Mouse (Mus musculus): Measurements from ENCODE around the gene Rita1. TPM values are rescaled to one million over a fixed set of nuclear protein-coding genes. Genes with fewer than 3 reads are reported as not detected.
A peak's percentile ranks its signal among the peaks of the same experiment; 100 is the strongest.

The Rita1 gene
- polyA plus RNA-seq, 1 experiment from 2014 or later: 13.4 TPM

- H3K36me3 ChIP-seq (ENCODE audit: control insufficient read depth, insufficient read depth, low read length): peaks cover 4% of the 10 kb centered on the region; the same call in 1 of the 2 replicates
- 14% methylated on average over 9 of the region's 9 CpGs for WGBS
- no peaks in the 10 kb centered on the region for H3K27me3 ChIP-seq (ENCODE audit: control insufficient read depth, insufficient read depth, low read length)
- no peak for ATAC-seq (ENCODE audit: insufficient read depth, low FRiP score)
- 0 out of 2 replicates have a peak, but pooled peaks cover 8% of the 10 kb centered on the region for H3K9me3 ChIP-seq (replicated peaks; ENCODE audit: control insufficient read depth, low read length)
- H3K4me1 ChIP-seq (ENCODE audit: control insufficient read depth, insufficient read depth, low read length): peaks cover 22% of the 10 kb centered on the region
- H3K27ac ChIP-seq (ENCODE audit: low read length): peak overlapping the region; percentile 34
- peak overlapping the region; percentile 78 for H3K4me3 ChIP-seq (replicated peaks; ENCODE audit: low read length)
- peak overlapping the region; percentile 89 for H3K9ac ChIP-seq (ENCODE audit: low read length)
- H3K4me2 ChIP-seq (ENCODE audit: low read depth, low read length): peak overlapping the region; percentile 88
These were observed 24.8 kb downstream of the Rita1 start for GRCm38 (mm10) chr5:120587616-120587926.

DNA sequence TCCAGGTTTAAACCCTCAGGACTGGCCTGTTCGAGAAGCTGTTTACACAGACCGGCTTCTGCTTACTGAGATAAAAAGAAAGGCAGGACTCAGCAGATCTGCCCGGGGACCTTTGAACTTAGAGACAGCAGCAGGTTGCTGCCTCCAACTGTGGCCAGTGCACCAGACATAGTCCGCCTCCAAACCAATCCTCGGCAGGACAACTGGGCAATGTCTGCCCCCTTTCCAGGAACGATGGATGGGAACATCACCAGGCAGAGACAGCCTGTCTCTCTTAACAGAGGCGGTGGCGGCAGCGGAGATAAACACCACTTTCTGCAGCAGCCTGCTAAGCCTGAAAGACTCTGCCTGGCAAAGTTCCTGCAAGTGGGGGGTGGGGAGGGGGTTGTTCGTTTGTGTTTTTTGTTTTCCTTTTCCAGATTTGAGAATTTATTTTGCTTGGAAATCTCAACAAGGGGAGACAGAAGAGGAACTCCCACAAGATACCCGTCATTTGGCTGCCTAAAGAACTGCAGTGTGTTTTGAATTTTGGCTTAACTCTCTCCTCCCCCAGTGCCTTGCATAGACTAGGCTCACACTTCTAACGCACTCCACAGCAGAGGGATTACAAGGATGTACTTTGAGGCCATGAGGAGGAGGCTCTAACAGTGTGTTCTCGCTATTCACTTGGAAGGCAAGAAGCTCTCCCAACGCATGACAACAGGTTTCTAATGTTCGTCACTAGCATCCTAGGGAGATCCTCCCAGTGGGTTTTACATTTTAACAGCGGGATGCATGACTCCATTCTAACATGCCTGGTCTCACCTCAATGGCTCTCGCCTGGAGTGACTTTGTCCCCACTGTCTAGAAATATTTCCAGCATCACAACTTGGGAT, 25.4 kb downstream of the Rita1 start:
- H3K9ac ChIP-seq (ENCODE audit: low read length): peak overlapping the region; percentile 89

DNA sequence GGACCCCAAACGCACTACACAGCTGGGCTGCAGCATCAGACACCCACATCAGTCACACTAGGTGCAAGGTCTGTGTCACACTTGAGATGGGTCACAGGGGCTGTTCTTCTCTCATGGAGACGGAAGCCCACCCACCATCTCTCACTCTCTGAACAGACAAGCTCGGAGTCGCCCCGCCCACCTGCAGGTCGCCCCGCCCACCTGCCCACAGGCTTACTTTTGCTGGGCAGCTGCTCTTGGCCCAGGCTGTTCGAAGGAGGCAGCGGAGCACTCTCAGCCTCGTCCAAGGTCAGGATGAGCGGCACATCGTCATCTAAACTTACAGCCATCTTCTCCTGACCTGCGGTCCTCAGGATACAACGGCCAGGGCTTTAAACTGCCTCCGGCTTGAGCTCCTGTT, 27.4 kb downstream of the Rita1 start:
- H3K36me3 ChIP-seq (ENCODE audit: control insufficient read depth, insufficient read depth, low read length): peaks cover 4% of the 10 kb centered on the region; the same call in 1 of the 2 replicates
- no peak overlapping the region for H3K27ac ChIP-seq (ENCODE audit: low read length)
- H3K9me3 ChIP-seq (replicated peaks; ENCODE audit: control insufficient read depth, low read length): no peaks in the 10 kb centered on the region
- H3K4me1 ChIP-seq (ENCODE audit: control insufficient read depth, insufficient read depth, low read length): peaks cover 25% of the 10 kb centered on the region
- no peak for ATAC-seq (ENCODE audit: insufficient read depth, low FRiP score)
- no peaks in the 10 kb centered on the region for H3K27me3 ChIP-seq (ENCODE audit: control insufficient read depth, insufficient read depth, low read length)
- H3K4me2 ChIP-seq (ENCODE audit: low read depth, low read length): no peak overlapping the region
- 54% methylated on average over 15 of the region's 15 CpGs for WGBS
- H3K4me3 ChIP-seq (replicated peaks; ENCODE audit: low read length): no peak overlapping the region
- no peak overlapping the region for H3K9ac ChIP-seq (ENCODE audit: low read length)

More for the DNA sequence above, 25.4 kb downstream of the Rita1 start:
- Histone ChIP-seq H3K9me3 (replicated peaks; ENCODE audit: control insufficient read depth, low read length) (0 out of 2 replicates have a peak, but pooled peaks cover 4% of the 10 kb centered on the region), H3K27me3 (ENCODE audit: control insufficient read depth, insufficient read depth, low read length) (no peaks in the 10 kb centered on the region), H3K27ac (ENCODE audit: low read length) (peak overlapping the region; percentile 34), H3K4me1 (ENCODE audit: control insufficient read depth, insufficient read depth, low read length) (peaks cover 22% of the 10 kb centered on the region), H3K4me3 (replicated peaks; ENCODE audit: low read length) (peak overlapping the region; percentile 78), H3K4me2 (ENCODE audit: low read depth, low read length) (peak overlapping the region; percentile 88), H3K36me3 (ENCODE audit: control insufficient read depth, insufficient read depth, low read length) (peaks cover 4% of the 10 kb centered on the region; the same call in 1 of the 2 replicates)
- no peak for ATAC-seq (ENCODE audit: insufficient read depth, low FRiP score)
- 7% methylated on average over 17 of the region's 17 CpGs for WGBS

- WGBS: 89% methylated on average over 4 of the region's 4 CpGs
These were observed 28.9 kb downstream of the Rita1 start for GRCm38 (mm10) chr5:120583511-120583910.

DNA sequence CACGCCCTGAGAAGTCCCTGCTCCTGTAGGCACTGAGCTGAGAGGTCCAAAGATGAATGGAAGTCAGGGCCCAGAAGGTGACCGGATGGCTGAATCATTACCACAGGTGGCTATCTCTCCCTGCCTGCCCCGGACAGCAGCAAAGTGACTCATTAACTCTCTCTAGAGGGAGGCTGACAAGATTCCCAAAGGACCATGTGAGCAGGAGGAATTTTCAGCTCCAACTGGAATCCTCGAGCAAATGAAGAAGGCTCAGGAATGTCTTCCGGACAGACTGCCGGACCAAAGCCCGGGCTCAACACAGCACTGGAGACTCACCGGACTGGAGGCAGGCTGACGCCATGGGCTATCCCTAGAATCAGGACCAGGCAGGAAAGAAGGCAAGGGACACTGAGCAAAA, 30.4 kb downstream of the Rita1 start:
- peaks cover 4% of the 10 kb centered on the region; the same call in 1 of the 2 replicates for H3K36me3 ChIP-seq (ENCODE audit: control insufficient read depth, insufficient read depth, low read length)
- H3K27me3 ChIP-seq (ENCODE audit: control insufficient read depth, insufficient read depth, low read length): no peaks in the 10 kb centered on the region
- H3K27ac ChIP-seq (ENCODE audit: low read length): no peak overlapping the region
- no peak overlapping the region for H3K9ac ChIP-seq (ENCODE audit: low read length)
- H3K4me1 ChIP-seq (ENCODE audit: control insufficient read depth, insufficient read depth, low read length): peaks cover 40% of the 10 kb centered on the region
- H3K4me2 ChIP-seq (ENCODE audit: low read depth, low read length): no peak overlapping the region
- no peaks in the 10 kb centered on the region for H3K9me3 ChIP-seq (replicated peaks; ENCODE audit: control insufficient read depth, low read length)
- no peak overlapping the region for H3K4me3 ChIP-seq (replicated peaks; ENCODE audit: low read length)
- WGBS: 75% methylated on average over 9 of the region's 9 CpGs
- ATAC-seq (ENCODE audit: insufficient read depth, low FRiP score): no peak

More at GRCm38 (mm10) chr5:120583511-120583910, 28.9 kb downstream of the Rita1 start:
- Histone ChIP-seq H3K9ac (ENCODE audit: low read length) (no peak overlapping the region), H3K4me3 (replicated peaks; ENCODE audit: low read length) (no peak overlapping the region), H3K36me3 (ENCODE audit: control insufficient read depth, insufficient read depth, low read length) (peaks cover 4% of the 10 kb centered on the region; the same call in 1 of the 2 replicates), H3K4me1 (ENCODE audit: control insufficient read depth, insufficient read depth, low read length) (peaks cover 36% of the 10 kb centered on the region), H3K27me3 (ENCODE audit: control insufficient read depth, insufficient read depth, low read length) (no peaks in the 10 kb centered on the region), H3K27ac (ENCODE audit: low read length) (no peak overlapping the region), H3K9me3 (replicated peaks; ENCODE audit: control insufficient read depth, low read length) (no peaks in the 10 kb centered on the region), H3K4me2 (ENCODE audit: low read depth, low read length) (no peak overlapping the region)
- ATAC-seq (ENCODE audit: insufficient read depth, low FRiP score): no peak

GRCm38 (mm10) chr5:120579898-120580626, 32.3 kb downstream of the Rita1 start:
- H3K36me3 ChIP-seq (ENCODE audit: control insufficient read depth, insufficient read depth, low read length): peaks cover 4% of the 10 kb centered on the region; the same call in 1 of the 2 replicates
- ATAC-seq (ENCODE audit: insufficient read depth, low FRiP score): no peak
- H3K4me1 ChIP-seq (ENCODE audit: control insufficient read depth, insufficient read depth, low read length): peaks cover 36% of the 10 kb centered on the region
- H3K4me2 ChIP-seq (ENCODE audit: low read depth, low read length): no peak overlapping the region
- 90% methylated on average over 26 of the region's 26 CpGs for WGBS
- peak overlapping the region; percentile 34; the same call in 1 of the 2 replicates for H3K9ac ChIP-seq (ENCODE audit: low read length)
- H3K9me3 ChIP-seq (replicated peaks; ENCODE audit: control insufficient read depth, low read length): no peaks in the 10 kb centered on the region
- H3K27me3 ChIP-seq (ENCODE audit: control insufficient read depth, insufficient read depth, low read length): no peaks in the 10 kb centered on the region
- H3K4me3 ChIP-seq (replicated peaks; ENCODE audit: low read length): no peak overlapping the region
- H3K27ac ChIP-seq (ENCODE audit: low read length): peak overlapping the region; percentile 82

DNA sequence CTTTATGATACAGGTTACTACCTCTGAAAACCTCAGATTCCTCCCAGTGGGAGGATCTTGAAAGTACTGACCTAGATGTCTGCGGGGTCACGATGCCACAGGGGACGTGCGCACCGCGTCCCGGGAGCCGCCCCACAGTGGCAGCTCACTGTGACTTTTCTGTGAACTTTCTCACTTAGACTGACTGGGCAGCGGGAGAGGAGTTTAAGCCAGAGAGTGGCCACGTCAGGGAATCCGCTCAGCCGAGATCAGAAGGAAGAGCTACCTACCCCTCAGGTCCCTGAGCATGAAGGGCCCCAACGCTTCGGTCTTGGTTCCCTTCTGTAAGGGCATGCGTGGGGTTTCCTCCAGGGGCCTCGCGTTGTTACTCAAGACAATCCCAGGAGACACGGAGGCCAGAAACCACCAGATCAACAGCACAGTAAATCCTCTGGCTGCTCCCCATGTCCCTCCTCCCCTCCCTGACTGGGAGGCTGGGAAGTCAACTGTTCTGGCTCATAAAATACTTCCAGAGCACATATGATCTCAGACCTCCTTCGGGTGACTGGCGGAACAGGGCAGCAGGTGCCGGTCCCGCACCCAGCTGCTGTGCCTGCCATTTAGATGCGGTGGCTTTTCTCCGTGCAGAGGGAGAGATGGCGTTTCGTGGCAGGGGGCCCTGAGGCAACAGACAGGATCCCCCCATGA, 33.0 kb downstream of the Rita1 start:
- Histone ChIP-seq H3K36me3 (ENCODE audit: control insufficient read depth, insufficient read depth, low read length) (peaks cover 4% of the 10 kb centered on the region; the same call in 1 of the 2 replicates), H3K4me3 (replicated peaks; ENCODE audit: low read length) (no peak overlapping the region), H3K4me1 (ENCODE audit: control insufficient read depth, insufficient read depth, low read length) (peaks cover 36% of the 10 kb centered on the region), H3K9ac (ENCODE audit: low read length) (peak overlapping the region; percentile 34), H3K27ac (ENCODE audit: low read length) (peak overlapping the region; percentile 82), H3K4me2 (ENCODE audit: low read depth, low read length) (peak overlapping the region; percentile 35; the same call in 1 of the 2 replicates), H3K9me3 (replicated peaks; ENCODE audit: control insufficient read depth, low read length) (no peaks in the 10 kb centered on the region), H3K27me3 (ENCODE audit: control insufficient read depth, insufficient read depth, low read length) (no peaks in the 10 kb centered on the region)
- 41% methylated on average over 26 of the region's 26 CpGs for WGBS
- ATAC-seq (ENCODE audit: insufficient read depth, low FRiP score): peak; percentile 23; the same call in 1 of the 2 replicates

DNA sequence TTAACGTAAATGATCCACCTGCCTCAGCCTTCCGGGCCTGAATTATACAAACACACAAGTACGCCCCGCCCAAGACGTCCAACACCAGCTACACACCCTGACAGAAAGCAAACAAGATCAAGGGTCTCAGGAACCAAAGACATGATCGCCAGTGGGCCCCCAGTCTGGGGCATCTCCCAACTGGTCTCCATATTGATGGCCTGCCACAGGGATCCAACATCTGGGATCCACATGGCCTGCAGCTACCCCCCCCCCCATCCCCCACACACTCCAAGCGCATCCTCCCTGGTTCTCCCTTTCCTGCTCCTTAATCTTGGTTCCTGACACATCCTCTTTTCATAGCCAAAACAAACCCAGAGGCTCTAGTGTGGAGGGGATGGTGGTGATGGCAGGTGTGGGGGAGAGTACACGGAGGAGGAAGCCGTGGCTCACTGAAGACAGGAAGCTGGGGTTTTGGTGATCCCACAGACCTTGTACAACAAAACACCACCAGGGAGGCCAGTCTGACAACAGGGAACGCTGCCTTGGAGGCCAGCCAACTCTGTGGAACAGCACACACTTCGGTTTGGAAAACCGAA, 33.8 kb downstream of the Rita1 start:
- peak; percentile 14 for ATAC-seq (ENCODE audit: insufficient read depth, low FRiP score)
- Histone ChIP-seq H3K27me3 (ENCODE audit: control insufficient read depth, insufficient read depth, low read length) (no peaks in the 10 kb centered on the region), H3K9ac (ENCODE audit: low read length) (peak overlapping the region; percentile 34), H3K4me2 (ENCODE audit: low read depth, low read length) (peak overlapping the region; percentile 35; the same call in 1 of the 2 replicates), H3K4me1 (ENCODE audit: control insufficient read depth, insufficient read depth, low read length) (peaks cover 36% of the 10 kb centered on the region), H3K9me3 (replicated peaks; ENCODE audit: control insufficient read depth, low read length) (no peaks in the 10 kb centered on the region), H3K36me3 (ENCODE audit: control insufficient read depth, insufficient read depth, low read length) (peaks cover 4% of the 10 kb centered on the region; the same call in 1 of the 2 replicates), H3K27ac (ENCODE audit: low read length) (peak overlapping the region; percentile 82), H3K4me3 (replicated peaks; ENCODE audit: low read length) (no peak overlapping the region)
- 24% methylated on average over 12 of the region's 12 CpGs for WGBS

Data from stomach, embryonic 16.5 days (tissue).